Mouse (Mus musculus): ENCODE data around the gene Derl3.
"Not testable (repeated sequence)": the region's sequence is repeated elsewhere in the genome, so short reads cannot be mapped to it uniquely, and the experiment has no call there.

The Derl3 gene

GRCm38 (mm10) chr10:75893089-75893750 lies at the start of gene Derl3:
Derl3 (plus strand) TSS chr10:75893413.
- peak; percentile 93 for DNase-seq (ENCODE audit: low spot score)

DNA sequence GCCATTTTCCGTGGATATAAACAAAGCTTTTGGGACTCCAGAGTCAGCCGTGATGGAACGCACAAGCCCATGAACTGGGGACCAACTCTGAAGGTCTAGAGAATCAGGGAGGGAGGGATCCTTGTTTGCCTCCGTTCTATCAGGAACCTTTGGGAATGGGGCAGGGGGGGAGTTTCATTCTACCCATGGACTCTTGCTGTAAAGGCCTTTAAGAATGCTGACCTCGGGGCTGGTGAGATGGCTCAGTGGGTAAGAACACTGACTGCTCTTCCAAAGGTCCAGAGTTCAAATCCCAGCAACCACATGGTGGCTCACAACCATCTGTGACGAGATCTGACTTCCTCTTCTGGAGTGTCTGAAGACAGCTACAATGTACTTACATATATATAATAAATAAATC lies 49.3 kb upstream of the Derl3 start:
- not testable (repeated sequence) for DNase-seq (ENCODE audit: low spot score)

- DNase-seq (ENCODE audit: low spot score): no peak
Measured at GRCm38 (mm10) chr10:75844800-75845199, 48.4 kb upstream of the Derl3 start.

GRCm38 (mm10) chr10:75845306-75845930 lies 47.8 kb upstream of the Derl3 start:
- no peak for DNase-seq (ENCODE audit: low spot score)

DNA sequence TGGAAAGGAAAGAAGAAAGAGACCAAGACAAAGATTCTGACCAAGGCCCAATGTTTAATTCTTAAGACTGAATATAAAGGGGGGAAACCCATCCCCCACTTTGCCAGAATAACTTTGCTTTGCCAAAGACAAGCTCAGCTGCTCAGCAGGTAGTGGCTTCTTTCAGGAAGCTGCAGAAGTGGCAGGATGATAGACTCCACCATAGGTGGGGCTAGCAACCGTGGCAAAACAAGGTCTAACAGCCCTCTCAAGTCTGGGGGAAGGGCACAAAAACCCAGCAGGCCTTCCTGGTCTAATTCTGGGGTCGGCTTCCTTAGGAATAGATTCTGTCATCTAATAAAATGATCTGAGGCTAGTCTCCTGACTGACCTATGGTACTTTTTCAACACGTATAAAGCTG lies 44.8 kb upstream of the Derl3 start:
- DNase-seq (ENCODE audit: low spot score): no peak

DNA sequence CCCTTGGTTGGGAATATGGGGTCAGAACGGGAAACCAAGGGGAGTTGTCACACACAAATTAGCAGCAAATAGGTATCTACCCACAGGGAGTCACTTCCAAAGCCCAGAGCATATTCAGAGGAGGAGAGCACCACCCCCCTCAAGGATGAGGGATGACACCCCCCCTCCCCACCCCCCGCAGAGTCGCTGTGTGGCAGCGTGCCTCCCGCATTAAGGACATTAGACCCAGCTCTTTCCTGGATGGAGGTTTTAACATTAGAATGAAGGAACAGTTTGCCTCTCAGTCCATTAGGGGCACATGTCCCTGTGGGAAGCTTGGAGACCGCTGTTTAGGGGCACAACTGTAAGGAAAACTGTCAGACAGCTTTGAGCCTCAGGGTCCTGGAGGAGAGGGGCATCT lies 42.1 kb upstream of the Derl3 start:
- DNase-seq (ENCODE audit: low spot score): no peak

DNA sequence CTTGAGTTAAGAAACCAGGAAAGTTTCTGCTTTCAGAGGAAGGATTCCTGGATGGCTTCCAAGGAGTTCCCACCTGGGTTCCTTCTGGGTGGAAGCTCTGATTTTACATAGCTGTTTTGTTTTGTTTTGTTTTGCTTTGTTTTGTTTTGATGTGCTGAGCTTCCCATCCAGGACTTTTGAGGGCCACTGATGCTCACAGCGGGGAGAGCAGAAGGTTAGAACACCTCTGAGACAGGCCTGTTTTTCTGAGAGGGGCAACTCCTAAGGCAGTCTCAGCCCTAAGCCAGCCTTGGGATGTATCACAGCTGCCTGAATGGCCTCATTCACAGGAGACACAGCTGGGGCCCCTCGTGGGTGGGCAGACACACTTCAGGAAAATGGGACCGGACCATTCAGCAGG lies 41.5 kb upstream of the Derl3 start:
- DNase-seq (ENCODE audit: low spot score): no peak

- no peak for DNase-seq (ENCODE audit: low spot score)
Measured at GRCm38 (mm10) chr10:75852539-75853125, 40.6 kb upstream of the Derl3 start.

DNA sequence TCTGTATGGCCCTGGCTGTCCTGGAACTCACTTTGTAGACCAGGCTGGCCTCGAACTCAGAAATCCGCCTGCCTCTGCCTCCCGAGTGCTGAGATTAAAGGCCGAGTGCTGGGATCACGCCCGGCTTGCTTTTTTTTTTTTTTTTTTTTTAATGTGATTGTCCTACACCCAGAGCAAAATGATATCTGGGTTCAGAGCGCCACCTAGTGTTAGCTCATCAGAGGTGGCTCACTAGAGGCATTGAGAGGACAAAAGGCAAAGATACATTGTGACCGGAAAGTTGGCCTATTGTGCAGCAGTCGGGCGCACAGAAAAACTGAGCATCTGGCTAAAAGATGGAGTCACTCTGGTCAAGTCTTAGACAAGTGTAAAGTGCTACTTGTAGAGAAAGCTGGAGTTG lies 39.8 kb upstream of the Derl3 start:
- DNase-seq (ENCODE audit: low spot score): peak; percentile 88

GRCm38 (mm10) chr10:75854096-75854495 lies 39.1 kb upstream of the Derl3 start:
- DNase-seq (ENCODE audit: low spot score): no peak

GRCm38 (mm10) chr10:75854791-75855190 lies 38.4 kb upstream of the Derl3 start:
- no peak for DNase-seq (ENCODE audit: low spot score)

GRCm38 (mm10) chr10:75855416-75855981 lies 37.7 kb upstream of the Derl3 start:
- DNase-seq (ENCODE audit: low spot score): no peak

DNA sequence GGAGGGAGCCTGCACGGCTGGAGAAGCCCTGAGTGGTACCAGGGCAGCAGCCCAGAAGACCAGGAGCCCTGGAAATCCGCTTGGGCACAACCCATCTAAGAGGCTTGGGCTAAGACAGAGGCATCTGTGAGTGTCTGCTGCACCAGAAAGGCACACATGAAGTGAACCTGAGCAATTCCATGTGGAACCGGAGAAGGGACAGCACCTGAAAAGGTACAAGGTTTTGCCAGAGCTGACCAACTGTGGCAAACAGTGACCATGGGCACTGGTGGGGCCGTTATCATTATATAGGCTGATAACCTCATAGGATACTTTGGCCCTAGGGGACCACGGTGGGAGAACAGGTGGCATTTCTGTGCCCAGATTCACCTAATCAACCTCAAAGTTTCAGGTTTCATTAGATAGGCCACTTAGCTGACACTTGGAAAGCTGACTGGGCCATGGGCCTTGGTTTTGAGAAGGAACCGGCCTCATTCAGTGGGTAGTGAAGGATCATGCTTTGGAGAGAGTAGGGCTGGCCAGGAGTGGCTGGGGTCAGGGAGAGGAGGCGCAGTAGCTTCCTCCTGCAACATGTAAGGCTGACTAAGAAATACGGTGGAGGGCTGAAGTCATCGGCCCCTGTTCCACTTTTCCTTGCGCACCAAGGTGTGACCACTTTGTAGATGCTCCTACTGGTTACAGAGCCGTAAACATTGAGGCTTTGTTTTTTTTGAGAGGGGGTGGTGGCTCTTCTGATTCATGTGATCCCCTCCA lies 36.9 kb upstream of the Derl3 start:
- no peak for DNase-seq (ENCODE audit: low spot score)

DNA sequence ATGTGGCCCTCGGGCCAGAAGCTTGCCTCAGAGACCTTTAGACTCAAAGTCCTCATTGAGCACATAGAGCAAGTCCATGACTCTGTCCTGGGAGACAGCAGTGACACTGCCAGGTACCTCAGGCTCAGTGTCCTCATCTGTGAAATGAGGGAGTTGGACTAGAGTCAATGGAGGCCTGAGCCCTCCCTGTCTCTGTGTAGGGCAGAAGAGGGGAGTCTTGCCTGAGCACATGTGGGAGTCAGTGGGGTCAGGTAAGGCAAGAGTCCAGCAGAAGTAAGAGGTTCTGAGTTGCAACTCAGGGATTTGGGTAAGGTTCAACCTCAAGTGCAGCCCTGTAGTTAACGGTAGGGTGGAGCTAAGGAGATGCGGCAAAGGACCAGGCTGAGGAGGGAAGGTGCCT lies 36.2 kb upstream of the Derl3 start:
- no peak for DNase-seq (ENCODE audit: low spot score)

- DNase-seq (ENCODE audit: low spot score): no peak
Measured at GRCm38 (mm10) chr10:75857598-75857997, 35.6 kb upstream of the Derl3 start.

DNA sequence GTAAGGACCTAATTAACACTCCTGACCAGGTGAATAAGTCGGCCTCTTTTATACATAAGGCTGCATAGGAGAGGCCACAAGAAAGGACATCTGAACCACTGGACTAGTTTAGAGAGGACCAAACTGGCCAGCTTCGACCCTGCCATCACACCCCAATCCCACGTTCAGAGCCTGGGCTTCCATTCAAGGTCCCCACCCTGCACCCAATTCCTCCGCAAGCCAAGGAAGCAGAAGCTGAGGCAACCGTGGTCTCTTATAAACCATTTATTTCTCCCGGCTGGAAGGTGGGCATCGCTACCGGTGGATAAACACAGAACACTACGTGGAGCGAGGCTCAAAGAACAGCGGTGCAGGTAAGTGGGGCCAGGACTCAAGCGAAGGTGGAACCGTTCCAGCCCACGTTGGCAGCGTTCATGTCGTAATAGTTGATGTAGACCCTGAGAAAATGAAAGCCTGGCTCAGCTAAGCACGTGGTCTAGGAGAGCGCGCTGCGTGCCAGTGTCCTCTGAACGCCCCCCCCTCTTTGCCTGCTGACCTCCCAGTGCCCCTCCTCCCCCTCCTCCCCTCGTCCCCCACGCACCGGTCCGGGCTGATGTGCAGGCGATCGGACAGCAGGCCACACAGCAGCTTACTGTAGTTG lies 34.0 kb upstream of the Derl3 start:
- DNase-seq (ENCODE audit: low spot score): no peak

GRCm38 (mm10) chr10:75859786-75860470 lies 33.3 kb upstream of the Derl3 start, which contains the start of gene Mif:
Mif (minus strand) TSS chr10:75860240.
- DNase-seq (ENCODE audit: low spot score): peak; percentile 89

DNA sequence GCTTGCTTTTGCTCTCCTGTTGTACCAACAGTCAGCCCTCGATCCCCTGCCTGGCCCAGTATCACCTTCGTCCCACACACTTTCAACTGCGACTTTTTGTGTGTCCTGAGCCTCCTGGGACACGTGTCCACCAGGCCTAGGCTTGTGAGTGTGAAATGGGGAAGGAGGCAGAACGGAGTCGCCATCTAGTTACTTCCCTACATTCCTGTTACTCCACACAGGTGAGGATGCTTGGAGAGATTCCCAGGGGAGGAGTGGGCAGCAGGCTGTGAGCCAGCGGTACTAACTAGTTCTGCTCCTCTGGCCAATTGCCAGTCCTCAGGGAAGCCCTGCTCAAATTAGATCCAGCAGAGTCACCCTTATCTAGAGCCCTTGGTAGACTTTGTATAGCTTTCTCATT lies 32.5 kb upstream of the Derl3 start:
- DNase-seq (ENCODE audit: low spot score): no peak

- no peak for DNase-seq (ENCODE audit: low spot score)
Measured at GRCm38 (mm10) chr10:75861587-75861986, 31.6 kb upstream of the Derl3 start.

DNA sequence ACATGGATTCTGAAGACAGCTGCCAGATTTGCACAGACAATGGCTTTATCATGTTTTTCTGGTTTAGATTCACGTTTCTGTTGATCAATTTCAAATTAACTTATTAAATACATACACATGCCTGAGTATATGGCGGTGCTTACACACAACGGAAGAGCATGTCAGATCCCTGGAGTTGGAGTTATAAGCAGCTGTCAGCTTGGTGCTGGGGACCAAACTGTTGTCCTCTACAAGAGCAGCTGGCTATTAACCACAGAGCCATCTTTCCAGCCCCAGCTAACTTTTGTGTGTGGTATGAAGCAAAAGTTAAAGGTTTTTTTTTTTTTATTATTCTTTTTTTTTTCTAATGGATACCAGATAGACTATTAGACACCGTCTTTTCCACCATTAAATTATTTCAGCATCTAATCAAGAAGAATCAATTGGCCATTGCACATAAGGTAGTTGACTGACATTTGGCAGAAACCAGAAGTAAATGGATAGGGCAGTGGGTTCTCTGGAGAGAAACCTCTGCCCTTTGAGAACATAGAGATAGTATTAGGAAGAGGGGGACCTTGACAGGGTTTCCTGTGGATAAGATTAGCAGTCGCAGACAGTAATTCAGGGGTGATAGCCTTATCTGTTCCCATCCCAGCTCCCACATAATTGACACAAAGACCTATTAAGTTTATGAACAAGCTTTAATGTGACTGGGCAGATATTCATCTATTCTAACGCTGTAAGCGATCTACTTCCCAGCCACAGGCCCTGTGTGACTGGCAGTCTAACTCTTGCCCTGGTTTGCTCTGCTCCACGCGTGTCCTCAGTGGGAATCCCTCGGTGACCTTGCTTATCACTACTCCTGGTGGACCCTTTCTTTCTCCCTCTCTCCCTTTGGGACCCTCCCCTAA lies 20.9 kb upstream of the Derl3 start:
- DNase-seq (ENCODE audit: low spot score): no peak

All from urinary bladder, postnatal 14 days (tissue).